Mouse (Mus musculus) embryonic facial prominence, embryonic 11.5 days (tissue): ENCODE data around the gene BC035044. TPM values are rescaled to one million over a fixed set of nuclear protein-coding genes. Genes with fewer than 3 reads are reported as not detected.

Experiments
- microRNA-seq: library from miRNA; unstranded; fragments of <30 nt; microRNA quantifications from one replicate; pipeline ENCODE4, GENCODE M21; 2016; ENCODE audit warnings: borderline number of aligned reads
- polyA plus RNA-seq: library from polyadenylated mRNA; unstranded; fragments of >200 nt; fragmentation: Nextera tagmentation; extraction: Ambion mirVana; gene quantifications from 2 replicates; pipeline ENCODE4 v1.2.1, GENCODE M21; 2014

BC035044 gene
- polyA plus RNA-seq, 1 experiment from 2014 or later = 1.2 TPM

Small RNAs within 50 kb of the gene (microRNA-seq; reads per million reads assigned to microRNA genes)
- not detected for gene Gm27336

Other genes with a start within 250 kb of the BC035044 start
- gene Clec2h, start 228.7 kb downstream of the BC035044 start, polyA plus RNA-seq = not detected in 2 replicates
- gene Klrb1, start 168.1 kb downstream of the BC035044 start, polyA plus RNA-seq = not detected in 2 replicates
- gene Klrb1c, start 101.9 kb downstream of the BC035044 start, polyA plus RNA-seq = 0.17 TPM in 1 of 2 replicates, not detected in the other
- not detected in 2 replicates for gene Gm44511, start 64.8 kb downstream of the BC035044 start, polyA plus RNA-seq
- gene Klrb1b, start 64.8 kb downstream of the BC035044 start, polyA plus RNA-seq = not detected in 2 replicates
- not detected in 2 replicates for gene Clec2i, start 3.5 kb downstream of the BC035044 start, polyA plus RNA-seq
- not detected in 2 replicates for gene Clec2g, start 43.3 kb upstream of the BC035044 start, polyA plus RNA-seq
- 0.13 and 0.50 TPM in 2 replicates for gene Klrb1f, start 154.8 kb upstream of the BC035044 start, polyA plus RNA-seq
- not detected in 2 replicates for gene Clec2e, start 209.8 kb upstream of the BC035044 start, polyA plus RNA-seq